Mouse (Mus musculus) fat pad, adult 2 months (tissue): ENCODE data around the gene Gdnf.

Experiments
- DNase-seq: peaks from one replicate; pipeline ENCODE4 v3.0.0-alpha.2; 2011; ENCODE audit warnings: low read depth, low spot score; ENCODE audit errors: extremely low read depth

The Gdnf gene

GRCm38 (mm10) chr15:7810556-7811252 lies at the start of gene Gdnf:
Gene Gdnf (plus strand): TSS chr15:7810846.
- no peak for DNase-seq

GRCm38 (mm10) chr15:7767166-7767565 lies 43.5 kb upstream of the Gdnf start:
- DNase-seq = no peak

- DNase-seq = no peak
These were observed 37.7 kb upstream of the Gdnf start for GRCm38 (mm10) chr15:7772983-7773382.

GRCm38 (mm10) chr15:7781517-7781916 lies 29.1 kb upstream of the Gdnf start:
- DNase-seq = no peak

GRCm38 (mm10) chr15:7809841-7810391 lies 730 bp upstream of the Gdnf start:
- DNase-seq = no peak

GRCm38 (mm10) chr15:7811253-7811625 lies 593 bp downstream of the Gdnf start:
- DNase-seq = no peak

GRCm38 (mm10) chr15:7811856-7812733 lies 1.4 kb downstream of the Gdnf start:
- no peak for DNase-seq

GRCm38 (mm10) chr15:7812872-7813530 lies 2.4 kb downstream of the Gdnf start:
- no peak for DNase-seq

GRCm38 (mm10) chr15:7813531-7814370 lies 3.1 kb downstream of the Gdnf start:
- no peak for DNase-seq

GRCm38 (mm10) chr15:7814371-7814680 lies 3.7 kb downstream of the Gdnf start:
- DNase-seq = no peak

GRCm38 (mm10) chr15:7814917-7815316 lies 4.3 kb downstream of the Gdnf start:
- no peak for DNase-seq

- no peak for DNase-seq
These were observed 4.9 kb downstream of the Gdnf start for GRCm38 (mm10) chr15:7815521-7815944.

- no peak for DNase-seq
These were observed 13.2 kb downstream of the Gdnf start for GRCm38 (mm10) chr15:7823886-7824285.

GRCm38 (mm10) chr15:7825530-7825929 lies 14.9 kb downstream of the Gdnf start:
- no peak for DNase-seq

GRCm38 (mm10) chr15:7835404-7835803 lies 24.8 kb downstream of the Gdnf start:
- no peak for DNase-seq

GRCm38 (mm10) chr15:7838060-7838920 lies 27.6 kb downstream of the Gdnf start:
- no peak for DNase-seq

GRCm38 (mm10) chr15:7838921-7839309 lies 28.3 kb downstream of the Gdnf start:
- DNase-seq = no peak

- DNase-seq = no peak
These were observed 31.0 kb downstream of the Gdnf start for GRCm38 (mm10) chr15:7841664-7842063.

- no peak for DNase-seq
These were observed 31.8 kb downstream of the Gdnf start for GRCm38 (mm10) chr15:7842398-7842797.

- no peak for DNase-seq
These were observed 46.8 kb downstream of the Gdnf start for GRCm38 (mm10) chr15:7857418-7857817.
